Mouse (Mus musculus): ENCODE results near the gene Olfr487. TPM values are rescaled to one million over a fixed set of nuclear protein-coding genes. Genes with fewer than 3 reads are reported as not detected.
"Not testable (repeated sequence)": the region's sequence is repeated elsewhere in the genome, so short reads cannot be mapped to it uniquely, and the experiment has no call there.

Gene Olfr487
- polyA plus RNA-seq (2015; fragmentation: Nextera tagmentation; extraction: Ambion mirVana): not detected in 2 replicates

DNA sequence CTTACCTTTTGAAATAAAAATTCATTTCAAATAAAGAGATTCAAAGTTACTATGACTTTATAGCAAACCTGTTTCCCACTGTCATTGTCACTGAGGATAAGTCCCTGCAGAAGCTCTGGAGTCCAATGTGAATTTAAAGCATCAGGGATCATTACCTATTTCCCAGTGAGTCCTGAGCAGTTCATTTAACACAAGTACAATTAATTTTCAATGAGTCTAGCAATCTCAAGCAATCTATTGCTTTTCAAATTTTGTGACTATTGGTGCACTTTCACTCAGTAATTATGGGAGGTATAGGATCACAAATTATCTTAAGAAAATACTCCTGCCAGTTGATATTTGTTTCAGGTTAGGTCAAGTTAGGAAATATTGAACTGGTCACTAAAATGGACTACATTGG is at the start of gene Olfr487:
TSS of gene Olfr487 (minus strand) at position 101 of the 400 bp plus-strand sequence.
- not testable (repeated sequence) for H3K27me3 ChIP-seq (replicated peaks); H3K36me3 ChIP-seq; ATAC-seq (ENCODE audit: extremely low read depth, insufficient number of reproducible peaks, low FRiP score, low TSS enrichment); H3K4me3 ChIP-seq; H3K4me1 ChIP-seq; H3K9ac ChIP-seq; H3K4me2 ChIP-seq; H3K27ac ChIP-seq (replicated peaks); H3K9me3 ChIP-seq

DNA sequence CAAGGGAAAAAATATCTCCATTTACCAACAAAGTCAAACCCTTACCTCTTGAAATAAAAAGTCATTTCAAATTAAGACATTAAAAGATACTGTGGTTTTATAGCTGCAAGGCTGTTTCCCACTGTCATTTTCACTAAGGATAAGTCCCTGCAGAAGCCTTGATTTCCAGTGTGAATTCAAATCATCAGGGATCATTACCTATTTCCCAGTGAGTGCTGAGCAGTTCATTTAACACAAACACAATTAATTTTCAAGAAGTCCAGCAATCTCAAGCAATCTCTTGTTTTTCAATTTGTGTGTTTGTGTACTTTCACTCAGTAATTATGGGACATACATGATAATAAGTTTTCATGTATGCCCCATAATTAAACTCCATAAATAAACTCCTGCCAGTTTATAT is 43.8 kb upstream of the Olfr487 start, which contains the start of gene Olfr488:
TSS of gene Olfr488 (minus strand) at position 101 of the 400 bp plus-strand sequence.
- ATAC-seq (ENCODE audit: extremely low read depth, insufficient number of reproducible peaks, low FRiP score, low TSS enrichment): no peak
- H3K9me3 ChIP-seq: no peaks in the 10 kb centered on the region
- H3K27me3 ChIP-seq (replicated peaks): no peaks in the 10 kb centered on the region
- no peaks in the 10 kb centered on the region for H3K36me3 ChIP-seq
- H3K27ac ChIP-seq (replicated peaks): no peak within 1 kb of the TSS
- no peak within 1 kb of the TSS for H3K4me2 ChIP-seq
- H3K9ac ChIP-seq: no peak within 1 kb of the TSS
- H3K4me3 ChIP-seq: no peak within 1 kb of the TSS
- no peaks in the 10 kb centered on the region for H3K4me1 ChIP-seq

DNA sequence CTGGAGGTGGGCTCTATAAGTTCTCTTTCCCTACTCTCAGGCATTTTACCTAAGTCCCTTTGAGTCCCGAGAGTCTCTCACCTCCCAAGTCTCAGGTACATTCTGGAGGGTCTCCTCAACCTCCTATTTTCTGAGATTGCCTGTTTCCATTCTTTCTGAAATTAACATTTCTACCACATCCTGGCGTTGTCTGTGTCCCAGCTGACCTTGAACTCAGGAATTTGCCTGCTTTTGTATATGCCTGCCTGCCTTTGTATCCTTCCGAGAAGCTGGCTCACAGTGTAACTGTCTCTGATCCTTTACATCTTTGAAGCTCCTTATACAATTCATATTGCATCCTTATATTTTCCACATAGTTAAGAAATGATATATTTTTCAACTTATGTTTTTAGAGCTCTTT is 19.1 kb upstream of the Olfr487 start:
- H3K4me2 ChIP-seq: no peak overlapping the region
- H3K9ac ChIP-seq: no peak overlapping the region
- H3K4me3 ChIP-seq: no peak overlapping the region
- no peak overlapping the region for H3K27ac ChIP-seq (replicated peaks)
- 55% methylated on average over 3 of the region's 3 CpGs for WGBS
- ATAC-seq (ENCODE audit: extremely low read depth, insufficient number of reproducible peaks, low FRiP score, low TSS enrichment): no peak
- H3K9me3 ChIP-seq: no peaks in the 10 kb centered on the region
- no peaks in the 10 kb centered on the region for H3K36me3 ChIP-seq
- H3K4me1 ChIP-seq: no peaks in the 10 kb centered on the region
- H3K27me3 ChIP-seq (replicated peaks): no peaks in the 10 kb centered on the region

DNA sequence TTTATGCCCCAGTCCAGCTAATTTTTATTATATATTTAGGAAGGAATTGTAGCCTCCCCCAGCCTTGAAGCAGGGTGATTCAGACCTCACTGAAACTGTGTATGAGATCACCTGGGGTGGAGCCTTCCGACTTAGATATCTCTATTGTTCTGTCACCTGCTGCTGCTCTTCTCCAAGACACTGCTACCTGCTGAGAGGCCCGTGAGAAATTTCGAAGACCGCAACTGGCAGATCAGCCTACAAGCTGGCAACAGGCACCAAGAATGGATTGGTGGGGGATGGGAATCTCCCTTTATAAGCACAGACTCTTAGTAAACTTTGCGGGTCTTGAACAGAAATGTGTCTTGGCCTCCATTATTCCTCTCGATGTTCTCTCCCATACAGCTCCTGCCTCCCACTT is 17.5 kb downstream of the Olfr487 start:
- no peaks in the 10 kb centered on the region for H3K4me1 ChIP-seq
- H3K9me3 ChIP-seq: peaks cover 4% of the 10 kb centered on the region; the same call in 1 of the 2 replicates
- no peak overlapping the region for H3K4me3 ChIP-seq
- H3K9ac ChIP-seq: no peak overlapping the region
- 64% methylated on average over 6 of the region's 6 CpGs for WGBS
- no peaks in the 10 kb centered on the region for H3K36me3 ChIP-seq
- no peak for ATAC-seq (ENCODE audit: extremely low read depth, insufficient number of reproducible peaks, low FRiP score, low TSS enrichment)
- no peak overlapping the region for H3K27ac ChIP-seq (replicated peaks)
- H3K27me3 ChIP-seq (replicated peaks): no peaks in the 10 kb centered on the region
- no peak overlapping the region for H3K4me2 ChIP-seq

DNA sequence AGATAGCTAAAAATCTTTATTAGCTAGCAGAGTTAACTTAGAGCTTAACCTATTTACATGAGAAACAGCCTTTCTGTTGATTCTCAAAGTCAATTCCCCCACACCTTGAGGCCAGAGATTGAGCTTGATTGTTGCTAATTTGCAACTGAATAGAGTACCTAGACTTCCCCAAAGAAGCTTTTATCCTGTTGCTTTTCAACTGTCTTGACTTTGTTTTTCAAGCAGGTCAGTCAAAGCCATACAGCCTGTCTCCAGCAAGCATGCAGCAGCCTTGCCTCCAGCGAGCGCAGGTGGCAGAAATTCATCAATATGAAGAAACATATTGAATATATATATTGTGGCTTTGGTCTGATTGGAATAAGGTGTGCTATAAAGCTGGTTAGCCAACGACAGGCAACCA is 18.1 kb downstream of the Olfr487 start:
- not testable (repeated sequence) for H3K27ac ChIP-seq (replicated peaks); H3K36me3 ChIP-seq; H3K27me3 ChIP-seq (replicated peaks); H3K9ac ChIP-seq; H3K4me3 ChIP-seq; H3K4me1 ChIP-seq; H3K4me2 ChIP-seq; H3K9me3 ChIP-seq; ATAC-seq (ENCODE audit: extremely low read depth, insufficient number of reproducible peaks, low FRiP score, low TSS enrichment)
- 68% methylated on average over 3 of the region's 3 CpGs for WGBS

DNA sequence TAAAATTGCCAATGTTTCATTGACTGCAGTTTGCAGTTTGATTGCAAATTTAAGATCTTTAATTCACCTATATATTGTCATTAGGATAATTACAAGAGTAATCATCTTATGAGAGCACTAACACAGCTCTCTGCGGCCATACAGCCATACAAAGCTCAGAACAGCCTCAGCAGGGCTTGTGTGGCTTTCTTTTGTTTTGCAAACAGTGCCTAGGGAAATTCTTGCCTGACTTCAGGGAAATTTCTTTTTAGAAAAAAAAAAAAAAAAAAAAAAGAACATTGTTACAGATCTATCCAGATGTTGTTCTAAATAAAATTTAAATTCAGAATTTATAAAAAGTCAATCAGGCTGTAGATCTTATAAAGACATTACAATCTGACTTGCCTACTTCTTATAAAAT is 21.7 kb downstream of the Olfr487 start:
- not testable (repeated sequence) for H3K36me3 ChIP-seq; H3K27ac ChIP-seq (replicated peaks); H3K9me3 ChIP-seq; H3K4me1 ChIP-seq; H3K9ac ChIP-seq; H3K27me3 ChIP-seq (replicated peaks); ATAC-seq (ENCODE audit: extremely low read depth, insufficient number of reproducible peaks, low FRiP score, low TSS enrichment); H3K4me3 ChIP-seq; H3K4me2 ChIP-seq
- WGBS: 60% methylated on average over 1 of the region's 1 CpGs

DNA sequence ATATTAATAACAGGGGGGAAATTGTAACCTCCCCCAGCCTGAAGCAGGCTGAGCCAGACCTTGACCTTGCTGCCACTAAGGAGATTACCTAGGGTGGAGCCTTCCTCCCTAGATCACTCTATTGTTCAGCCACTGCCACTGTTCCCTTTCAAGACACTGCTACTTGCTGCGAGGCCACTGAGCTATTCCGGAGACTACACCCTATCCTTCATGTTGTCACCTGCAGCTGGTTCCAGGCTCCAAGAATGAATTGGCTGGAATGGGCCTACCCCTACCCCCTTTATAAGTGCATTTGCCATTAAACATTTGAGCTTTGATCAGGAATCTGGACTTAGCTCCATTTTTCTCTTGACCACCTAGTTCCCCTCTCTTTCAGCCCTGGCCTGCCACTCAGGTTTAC is 23.2 kb downstream of the Olfr487 start:
- not testable (repeated sequence) for H3K9ac ChIP-seq; H3K9me3 ChIP-seq; H3K36me3 ChIP-seq; H3K4me2 ChIP-seq; H3K27ac ChIP-seq (replicated peaks); ATAC-seq (ENCODE audit: extremely low read depth, insufficient number of reproducible peaks, low FRiP score, low TSS enrichment); H3K27me3 ChIP-seq (replicated peaks); H3K4me3 ChIP-seq; H3K4me1 ChIP-seq
- 61% methylated on average over 2 of the region's 2 CpGs for WGBS

DNA sequence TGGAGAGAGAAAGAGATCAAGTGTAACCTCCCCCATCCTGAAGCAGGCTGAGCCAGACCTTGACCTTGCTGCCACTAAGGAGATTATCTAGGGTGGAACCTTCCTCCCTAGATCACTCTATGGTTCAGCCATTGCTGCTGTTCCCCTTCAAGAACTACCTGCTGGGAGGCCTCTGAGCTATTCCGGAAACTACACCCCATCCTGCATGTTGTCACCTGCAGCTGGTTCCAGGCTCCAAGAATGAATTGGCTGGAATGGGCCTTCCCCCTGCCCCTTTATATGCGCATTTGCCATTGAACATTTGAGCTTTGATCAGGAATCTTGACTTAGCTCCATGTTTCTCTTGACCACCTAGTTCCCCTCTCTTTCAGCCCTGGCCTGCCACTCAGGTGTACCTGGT is 29.2 kb downstream of the Olfr487 start:
- H3K4me1 ChIP-seq; H3K4me3 ChIP-seq; H3K4me2 ChIP-seq; H3K9ac ChIP-seq; H3K27me3 ChIP-seq (replicated peaks); ATAC-seq (ENCODE audit: extremely low read depth, insufficient number of reproducible peaks, low FRiP score, low TSS enrichment); H3K36me3 ChIP-seq; H3K9me3 ChIP-seq; H3K27ac ChIP-seq (replicated peaks): not testable (repeated sequence)
- WGBS: 91% methylated on average over 2 of the region's 2 CpGs

DNA sequence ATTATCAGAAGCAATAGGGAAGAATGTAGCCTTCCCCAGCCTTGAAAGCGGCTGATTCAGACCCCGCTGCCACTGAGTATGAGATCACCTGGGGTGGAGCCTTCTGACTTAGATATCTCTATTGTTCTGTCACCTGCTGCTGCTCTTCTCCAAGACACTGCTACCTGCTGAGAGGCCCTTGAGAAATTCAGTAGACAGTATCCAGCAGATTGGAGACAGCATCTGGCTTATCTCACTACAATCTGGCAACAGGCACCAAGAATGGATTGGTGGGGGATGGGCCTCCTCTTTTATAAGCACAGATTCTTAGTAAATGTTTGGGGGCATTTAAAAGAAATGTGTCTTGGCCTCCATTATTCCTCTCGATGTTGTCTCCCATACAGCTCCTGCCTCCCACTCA is 30.0 kb downstream of the Olfr487 start:
- H3K4me2 ChIP-seq; H3K27me3 ChIP-seq (replicated peaks); H3K9me3 ChIP-seq; H3K36me3 ChIP-seq; ATAC-seq (ENCODE audit: extremely low read depth, insufficient number of reproducible peaks, low FRiP score, low TSS enrichment); H3K4me3 ChIP-seq; H3K9ac ChIP-seq; H3K4me1 ChIP-seq; H3K27ac ChIP-seq (replicated peaks): not testable (repeated sequence)
- 74% methylated on average over 3 of the region's 3 CpGs for WGBS

DNA sequence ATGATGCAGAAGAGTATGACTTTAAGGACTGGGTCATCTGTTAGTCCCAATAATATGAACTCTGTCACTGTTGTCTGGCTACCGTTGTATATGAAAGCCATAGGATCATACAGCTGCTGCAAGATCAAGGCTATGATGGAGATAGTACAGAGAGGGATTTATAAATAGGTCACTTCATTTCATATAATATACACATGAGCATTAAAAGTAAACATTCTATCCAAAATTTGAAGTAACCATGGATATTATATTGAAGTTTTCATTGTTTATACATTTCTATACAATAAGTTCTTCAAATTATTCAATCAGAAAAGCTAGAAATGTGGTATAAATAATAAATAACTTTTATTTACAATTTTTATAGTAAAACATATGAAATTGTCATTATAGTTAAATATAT is 41.8 kb downstream of the Olfr487 start, which contains the start of gene Olfr486:
TSS of gene Olfr486 (minus strand) at position 101 of the 400 bp plus-strand sequence.
- 78% methylated on average over 1 of the region's 1 CpGs for WGBS

DNA sequence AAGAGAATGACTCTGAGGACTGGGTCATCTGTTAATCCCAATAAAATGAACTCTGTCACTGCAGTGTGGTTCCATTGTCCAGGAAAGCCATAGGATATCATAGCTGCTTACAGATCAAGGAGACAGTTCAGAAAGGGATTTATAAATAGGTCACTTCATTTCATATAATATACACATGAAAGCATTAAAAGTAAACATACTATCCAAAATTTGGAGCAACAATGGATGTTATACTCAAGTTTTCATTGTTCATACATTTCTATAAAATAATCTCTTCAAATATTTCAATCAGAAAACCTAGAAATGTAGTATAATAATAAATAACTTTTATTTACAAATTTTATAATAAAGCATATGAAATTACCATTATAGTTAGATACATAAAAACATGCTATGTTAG is 54.7 kb downstream of the Olfr487 start, which contains the start of gene Olfr485:
TSS of gene Olfr485 (minus strand) at position 101 of the 400 bp plus-strand sequence.
- no peak within 1 kb of the TSS for H3K4me3 ChIP-seq
- no peaks in the 10 kb centered on the region for H3K4me1 ChIP-seq
- no peak within 1 kb of the TSS for H3K27ac ChIP-seq (replicated peaks)
- H3K4me2 ChIP-seq: no peak within 1 kb of the TSS
- no peak for ATAC-seq (ENCODE audit: extremely low read depth, insufficient number of reproducible peaks, low FRiP score, low TSS enrichment)
- H3K9me3 ChIP-seq: no peaks in the 10 kb centered on the region
- no peak within 1 kb of the TSS for H3K9ac ChIP-seq
- H3K36me3 ChIP-seq: no peaks in the 10 kb centered on the region
- H3K27me3 ChIP-seq (replicated peaks): no peaks in the 10 kb centered on the region

More for the DNA sequence above, 41.8 kb downstream of the Olfr487 start, which contains the start of gene Olfr486:
- H3K4me3 ChIP-seq; H3K27ac ChIP-seq (replicated peaks); H3K27me3 ChIP-seq (replicated peaks); H3K4me1 ChIP-seq; H3K9ac ChIP-seq; H3K36me3 ChIP-seq; ATAC-seq (ENCODE audit: extremely low read depth, insufficient number of reproducible peaks, low FRiP score, low TSS enrichment); H3K4me2 ChIP-seq: not testable (repeated sequence)
- peaks cover 10% of the 10 kb centered on the region for H3K9me3 ChIP-seq
